Mouse (Mus musculus) ES-E14 (cell line): ENCODE data around the gene Abhd17c. TPM values are rescaled to one million over a fixed set of nuclear protein-coding genes. Genes with fewer than 3 reads are reported as not detected.

Experiments used
- DNase-seq: peaks from one replicate; pipeline ENCODE4 v3.0.0-alpha.2; 2013; ENCODE audit warnings: low read depth, low spot score
- H3K27ac ChIP-seq: 2 replicates; pipeline ENCODE4 v1.5.1; 2012; ENCODE audit warnings: low read depth, mild to moderate bottlenecking, low read length, moderate library complexity, mixed read lengths; ENCODE audit not compliant: poor library complexity, insufficient read depth, severe bottlenecking
- H3K36me3 ChIP-seq: 2 replicates; pipeline ENCODE4 v1.6.1; 2012; ENCODE audit warnings: mild to moderate bottlenecking, low read length, moderate library complexity, mixed read lengths; ENCODE audit not compliant: control insufficient read depth, poor library complexity, insufficient read depth, severe bottlenecking
- H3K4me1 ChIP-seq, 2 experiments: fragments of 150-350 bp in 1 of 2; sonication (generic) in 1 of 2; 2 replicates each; pipeline ENCODE4 v1.6.1; 2012; ENCODE audit warnings: low read length in 2 of 2, mild to moderate bottlenecking in 1 of 2, mixed read lengths in 1 of 2; ENCODE audit not compliant: control insufficient read depth in 2 of 2, insufficient read depth in 2 of 2, poor library complexity in 1 of 2
- H3K4me3 ChIP-seq, 2 experiments: fragments of 150-350 bp in 1 of 2; sonication (generic) in 1 of 2; 2 replicates each; pipeline ENCODE4 v1.5.1; 2012; ENCODE audit warnings: low read length in 2 of 2, low read depth in 1 of 2, mild to moderate bottlenecking in 1 of 2, mixed read lengths in 1 of 2; ENCODE audit not compliant: insufficient read depth in 1 of 2, poor library complexity in 1 of 2, severe bottlenecking in 1 of 2
- H3K9ac ChIP-seq: 2 replicates; pipeline ENCODE4 v1.6.1; 2012; ENCODE audit warnings: low read depth, mild to moderate bottlenecking, low read length, mixed read lengths; ENCODE audit not compliant: poor library complexity, insufficient read depth, severe bottlenecking
- H3K9me3 ChIP-seq: fragments of 150-350 bp; sonication (generic); 2 replicates; pipeline ENCODE4 v1.6.1; 2012; ENCODE audit warnings: low read depth, mild to moderate bottlenecking, low read length; ENCODE audit not compliant: control insufficient read depth, insufficient read depth
- CHD2 ChIP-seq: IDR thresholded peaks from 2 replicates; pipeline ENCODE4 v1.6.1; 2014; ENCODE audit warnings: mild to moderate bottlenecking, low read depth, low read length, inconsistent platforms
- HCFC1 ChIP-seq: IDR thresholded peaks from 2 replicates; pipeline ENCODE4 v1.6.1; 2012; ENCODE audit warnings: low read length, inconsistent platforms, borderline replicate concordance; ENCODE audit not compliant: insufficient read depth
- MAFK ChIP-seq: IDR thresholded peaks from 2 replicates; pipeline ENCODE4 v1.6.1; 2014; ENCODE audit warnings: mild to moderate bottlenecking, low read depth, low read length, inconsistent platforms; ENCODE audit not compliant: insufficient read depth
- ZC3H11A ChIP-seq: IDR thresholded peaks from 2 replicates; pipeline ENCODE4 v1.6.1; 2012; ENCODE audit warnings: low read depth, mild to moderate bottlenecking, inconsistent platforms, low read length, borderline replicate concordance
- ZNF384 ChIP-seq: IDR thresholded peaks from 2 replicates; pipeline ENCODE4 v1.6.1; 2012; ENCODE audit warnings: low read depth, low read length, inconsistent platforms
- in situ Hi-C, 2 experiments: fragments of 600-800 bp; cut with MboI; formaldehyde crosslinking; loops; one replicate each; pipeline ENCODE4 v1.15.1; 2025; ENCODE audit warnings: low sequenced_read_pairs in 2 of 2, inconsistent platforms in 1 of 2; ENCODE audit not compliant: unreplicated experiment in 2 of 2
- total RNA-seq: library from RNA; depleted of rRNA; stranded (reverse); fragments of 300-350 nt; gene quantifications from 2 replicates; pipeline ENCODE4 v1.2.3, GENCODE M21; 2012

Abhd17c gene
- total RNA-seq, 1 experiment: 25.8 TPM

DNA sequence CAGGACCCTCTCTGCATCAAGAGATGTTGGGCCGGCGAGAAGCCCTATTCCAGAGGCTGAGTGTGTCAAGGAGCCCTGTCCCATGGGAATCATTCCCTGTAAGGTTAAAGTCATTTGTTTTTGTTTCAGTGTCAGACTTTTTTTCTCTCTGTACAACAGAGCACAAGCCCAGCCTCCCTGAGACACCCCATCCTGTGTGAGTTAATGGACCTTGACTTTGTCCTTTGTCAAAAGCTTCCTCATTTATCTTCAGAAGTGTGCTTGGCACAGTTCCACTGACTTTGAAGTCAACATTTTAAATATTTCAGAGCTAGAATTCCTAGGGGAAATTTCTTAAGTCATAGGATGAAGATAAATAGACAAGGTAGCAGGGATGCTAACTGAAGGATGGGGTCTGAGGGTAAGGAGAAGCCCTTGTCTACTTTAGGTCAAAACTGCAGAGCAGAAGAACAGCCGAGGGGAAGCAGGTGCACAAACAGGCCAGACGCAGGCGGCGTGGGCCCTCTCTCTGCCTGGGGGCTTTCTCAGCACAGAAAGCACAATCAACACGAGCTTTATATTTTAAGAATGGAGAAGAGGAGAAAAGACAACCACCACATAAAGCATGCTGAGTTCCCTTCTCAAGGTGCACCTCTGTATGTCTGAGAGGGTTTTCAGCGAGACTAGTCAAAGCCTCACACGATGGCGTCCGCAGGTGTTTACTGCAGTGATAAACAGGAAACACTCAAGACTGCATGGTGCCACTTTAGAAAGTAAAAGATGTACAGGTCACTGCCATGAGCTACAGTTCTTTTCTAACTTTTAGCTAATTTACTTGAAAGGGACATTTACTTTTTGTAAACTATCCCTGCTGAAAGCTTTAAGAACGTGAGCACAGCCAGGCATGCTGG is 32.2 kb downstream of the Abhd17c start:
- in situ Hi-C loops: no loop called here
- H3K4me3 ChIP-seq: no peak overlapping the region
- no peaks in the 10 kb centered on the region for H3K9me3 ChIP-seq
- DNase-seq: no peak
- peaks cover 3% of the 10 kb centered on the region; the same call in 1 of the 2 replicates for H3K36me3 ChIP-seq
- TF ChIP-seq MAFK: no peak
- no peak for TF ChIP-seq HCFC1
- TF ChIP-seq ZC3H11A: no peak
- no peak for TF ChIP-seq CHD2
- TF ChIP-seq ZNF384: no peak
- peaks cover 2 to 6% of the 10 kb centered on the region in 2 experiments; a peak in 2 of 4 replicates for H3K4me1 ChIP-seq
- no peak overlapping the region for H3K27ac ChIP-seq
- H3K9ac ChIP-seq: no peak overlapping the region

DNA sequence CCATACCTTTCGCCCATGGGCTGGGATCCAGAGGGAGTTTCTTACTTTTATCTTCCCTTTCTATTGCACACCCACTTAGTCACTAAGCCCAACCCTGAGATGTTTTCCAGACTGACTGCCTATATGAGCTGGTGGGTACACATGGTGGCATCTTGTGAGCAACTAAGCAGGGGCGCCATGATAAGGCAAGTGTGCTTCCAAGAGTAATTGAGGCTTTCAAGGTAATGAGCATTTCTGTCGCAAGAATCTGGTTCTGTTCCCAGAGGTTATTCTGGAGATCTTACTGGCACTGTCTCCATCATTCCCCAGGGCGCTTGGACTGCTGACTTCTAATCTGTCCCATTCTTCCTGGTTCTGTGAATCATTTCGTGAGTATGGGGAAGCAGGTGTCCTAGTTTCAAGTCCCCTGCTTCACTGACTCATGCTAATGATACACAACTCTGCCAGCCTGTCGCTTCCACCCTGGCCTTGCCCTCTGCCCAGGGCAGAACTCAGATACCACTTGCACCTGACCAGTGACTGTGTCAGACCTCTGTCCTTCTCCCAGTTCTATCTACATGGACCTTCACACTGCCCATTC is 34.1 kb downstream of the Abhd17c start:
- Histone ChIP-seq H3K9ac (no peak overlapping the region), H3K4me1 (peaks cover 2 to 6% of the 10 kb centered on the region in 2 experiments; a peak in 2 of 4 replicates), H3K27ac (no peak overlapping the region), H3K36me3 (peaks cover 8% of the 10 kb centered on the region), H3K4me3 (no peak overlapping the region), H3K9me3 (no peaks in the 10 kb centered on the region)
- in situ Hi-C loops: no loop called here
- TF ChIP-seq MAFK (no peak), CHD2 (no peak), ZNF384 (no peak), ZC3H11A (no peak), HCFC1 (no peak)
- no peak for DNase-seq

GRCm38 (mm10) chr7:84116621-84117542 is 34.8 kb downstream of the Abhd17c start:
- TF ChIP-seq MAFK (peak; percentile 96), ZNF384 (no peak)
- peaks cover 2 to 6% of the 10 kb centered on the region in 2 experiments; a peak in 2 of 4 replicates for H3K4me1 ChIP-seq
- no peak overlapping the region for H3K9ac ChIP-seq
- in situ Hi-C loops: no loop called here
- DNase-seq: no peak
- no peaks in the 10 kb centered on the region for H3K9me3 ChIP-seq
- H3K4me3 ChIP-seq: no peak overlapping the region
- no peak overlapping the region for H3K27ac ChIP-seq
- H3K36me3 ChIP-seq: peaks cover 8% of the 10 kb centered on the region

GRCm38 (mm10) chr7:84115385-84115784 is 36.3 kb downstream of the Abhd17c start:
- Histone ChIP-seq H3K9ac (no peak overlapping the region), H3K4me3 (no peak overlapping the region), H3K27ac (no peak overlapping the region), H3K9me3 (no peaks in the 10 kb centered on the region), H3K4me1 (peaks cover 2 to 7% of the 10 kb centered on the region in 2 experiments; a peak in 2 of 4 replicates), H3K36me3 (peaks cover 15% of the 10 kb centered on the region)
- no peak for DNase-seq
- in situ Hi-C loops: no loop called here
- no peak for TF ChIP-seq ZNF384
- no peak for TF ChIP-seq HCFC1
- TF ChIP-seq MAFK: no peak
- TF ChIP-seq ZC3H11A: no peak
- TF ChIP-seq CHD2: no peak
